Mouse (Mus musculus) gastrocnemius, postnatal 4 days (tissue): Measurements from ENCODE around the gene Ttll1. TPM values are rescaled to one million over a fixed set of nuclear protein-coding genes. Genes with fewer than 3 reads are reported as not detected.
"Not testable (repeated sequence)": the region's sequence is repeated elsewhere in the genome, so short reads cannot be mapped to it uniquely, and the experiment has no call there.

Source experiments
- DNase-seq, 2 experiments: peaks; one replicate each; pipeline ENCODE4 v3.0.0; 2021 to 2022; ENCODE audit warnings: low spot score in 2 of 2, mixed read lengths in 2 of 2
- total RNA-seq, 2 experiments: library from RNA; stranded (reverse); gene quantifications; 2 replicates each; pipeline ENCODE4 v1.2.3; 2021

The Ttll1 gene
- total RNA-seq, 2 experiments from 2014 or later, result 7.2 to 8.2 TPM

GRCm38 (mm10) chr15:83484311-83484710 is 26.4 kb downstream of the Ttll1 start:
- no peak for DNase-seq

- DNase-seq, result no peak
Measured at GRCm38 (mm10) chr15:83483482-83483881, 27.2 kb downstream of the Ttll1 start.

GRCm38 (mm10) chr15:83482645-83483224 is 28.0 kb downstream of the Ttll1 start:
- no peak for DNase-seq

- DNase-seq, result no peak
Measured at GRCm38 (mm10) chr15:83481236-83481780, 29.4 kb downstream of the Ttll1 start.

GRCm38 (mm10) chr15:83479818-83480217 is 30.9 kb downstream of the Ttll1 start:
- no peak for DNase-seq

- DNase-seq, result no peak
Measured at GRCm38 (mm10) chr15:83478096-83478495, 32.6 kb downstream of the Ttll1 start.

GRCm38 (mm10) chr15:83476593-83477273 is 34.0 kb downstream of the Ttll1 start:
- no peak for DNase-seq

- no peak for DNase-seq
Measured at GRCm38 (mm10) chr15:83474466-83474836, 36.2 kb downstream of the Ttll1 start.

GRCm38 (mm10) chr15:83473832-83474465 is 36.7 kb downstream of the Ttll1 start:
- peak in 1 of 2 experiments; percentile 45 for DNase-seq

GRCm38 (mm10) chr15:83473251-83473650 is 37.4 kb downstream of the Ttll1 start:
- no peak for DNase-seq

- peak in 1 of 2 experiments; percentile 59 for DNase-seq
Measured at GRCm38 (mm10) chr15:83471476-83471875, 39.2 kb downstream of the Ttll1 start.

- no peak for DNase-seq
Measured at GRCm38 (mm10) chr15:83470443-83470842, 40.2 kb downstream of the Ttll1 start.

- peak in 1 of 2 experiments; percentile 35 for DNase-seq
Measured at GRCm38 (mm10) chr15:83469279-83469821, 41.3 kb downstream of the Ttll1 start.

GRCm38 (mm10) chr15:83467232-83467966 is 43.3 kb downstream of the Ttll1 start:
- no peak for DNase-seq

- no peak for DNase-seq
Measured at GRCm38 (mm10) chr15:83466331-83466730, 44.4 kb downstream of the Ttll1 start.

GRCm38 (mm10) chr15:83464905-83465650 is 45.6 kb downstream of the Ttll1 start:
- no peak for DNase-seq

- DNase-seq, result peak; percentile 97 to 99
Measured at GRCm38 (mm10) chr15:83464083-83464904, 46.4 kb downstream of the Ttll1 start, which contains the start of gene Pacsin2. TSS of gene Pacsin2 (minus strand) at chr15:83464606.

- peak in 1 of 2 experiments; percentile 29 for DNase-seq
Measured at GRCm38 (mm10) chr15:83463369-83464082, 47.2 kb downstream of the Ttll1 start.

- DNase-seq, result not testable (repeated sequence)
Measured at GRCm38 (mm10) chr15:83462349-83462748, 48.3 kb downstream of the Ttll1 start.
